Mouse (Mus musculus): Measurements from ENCODE around the gene Srsf4. TPM values are rescaled to one million over a fixed set of nuclear protein-coding genes. Genes with fewer than 3 reads are reported as not detected.

Gene Srsf4
- 67.9 and 71.5 TPM in 2 replicates for polyA plus RNA-seq (2012; rRNA removed)

DNA sequence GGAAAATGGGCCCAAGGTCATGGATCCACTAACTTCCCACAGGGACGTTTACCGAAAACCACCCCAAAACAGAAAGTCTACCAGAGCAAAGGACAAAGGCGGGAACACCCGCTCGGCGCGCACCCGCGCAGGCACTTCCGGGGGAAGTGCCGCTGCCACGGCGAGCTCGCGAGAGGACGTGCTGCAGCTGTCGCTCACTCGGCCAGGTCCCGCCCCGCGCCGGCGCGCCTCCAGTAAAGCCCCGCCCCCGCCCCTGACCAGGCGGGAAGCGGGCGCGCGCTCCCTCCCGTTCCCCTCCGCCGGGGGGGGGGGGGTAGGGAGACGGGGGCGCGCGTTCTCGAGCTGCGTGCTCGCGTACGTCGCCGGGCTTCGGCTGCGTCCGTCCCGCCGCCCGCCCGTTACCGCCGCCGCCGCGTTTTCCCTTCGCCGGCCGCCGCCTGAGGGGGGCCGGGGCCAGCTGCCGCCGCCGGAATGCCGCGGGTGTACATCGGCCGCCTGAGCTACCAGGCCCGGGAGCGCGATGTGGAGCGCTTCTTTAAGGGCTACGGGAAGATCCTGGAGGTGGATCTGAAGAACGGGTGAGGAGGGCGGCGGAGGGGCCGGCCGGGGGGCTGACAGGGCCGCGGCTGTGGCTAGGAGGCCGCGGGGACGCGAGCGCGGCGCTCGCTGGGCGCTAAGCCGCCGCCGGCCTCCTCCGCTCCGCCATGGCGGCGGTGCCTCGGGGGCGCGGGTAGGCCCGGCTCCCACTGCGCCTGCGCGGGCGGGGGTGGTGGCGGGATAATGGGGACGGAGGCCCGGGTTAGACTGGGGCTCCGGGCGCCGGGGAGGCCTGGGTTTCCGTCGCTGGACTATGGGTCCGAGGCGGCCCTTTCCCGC, at the start of gene Srsf4:
Srsf4 (plus strand) TSS at position 325 of the 876 bp plus-strand sequence.
- Histone ChIP-seq H3K4me3 (ENCODE audit: insufficient read depth, low read length) (peak within 1 kb of the TSS; percentile 65), H3K4me1 (ENCODE audit: control insufficient read depth, insufficient read depth, low read length) (peaks cover 4% of the 10 kb centered on the region; the same call in 1 of the 2 replicates), H3K27ac (ENCODE audit: insufficient read depth, low read length) (peak within 1 kb of the TSS; percentile 100)
- TF ChIP-seq POLR2A (IDR thresholded peaks at IDR 0.05; ENCODE audit: extremely low read depth, insufficient read depth, low read length) (peak; percentile 95), CTCF (IDR thresholded peaks at IDR 0.05; ENCODE audit: extremely low read depth, insufficient read depth, low read length) (no peak)

DNA sequence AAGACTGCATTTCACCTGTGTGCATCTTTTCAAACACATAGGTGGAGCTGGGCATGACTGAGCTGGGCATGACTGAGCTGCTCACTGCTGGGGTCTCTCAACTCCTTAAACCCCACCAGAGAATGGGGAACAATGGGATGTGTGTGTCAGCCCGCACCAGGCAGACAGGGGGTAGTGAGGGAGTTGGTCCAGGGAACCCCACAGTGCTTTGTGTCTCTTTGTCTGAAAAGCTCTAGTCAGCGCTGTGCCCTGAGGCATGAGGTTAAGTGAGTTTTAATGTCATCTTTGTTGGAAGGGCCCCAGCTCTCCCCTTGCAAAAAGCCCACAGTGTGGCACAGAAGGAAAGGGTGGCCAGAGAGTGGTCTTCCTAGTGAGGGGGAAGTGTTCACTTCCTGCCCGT, 48.5 kb upstream of the Srsf4 start:
- Histone ChIP-seq H3K27ac (ENCODE audit: insufficient read depth, low read length) (no peak overlapping the region), H3K4me1 (ENCODE audit: control insufficient read depth, insufficient read depth, low read length) (peaks cover 3% of the 10 kb centered on the region), H3K4me3 (ENCODE audit: insufficient read depth, low read length) (no peak overlapping the region)
- TF ChIP-seq CTCF (IDR thresholded peaks at IDR 0.05; ENCODE audit: extremely low read depth, insufficient read depth, low read length) (no peak), POLR2A (IDR thresholded peaks at IDR 0.05; ENCODE audit: extremely low read depth, insufficient read depth, low read length) (no peak)

DNA sequence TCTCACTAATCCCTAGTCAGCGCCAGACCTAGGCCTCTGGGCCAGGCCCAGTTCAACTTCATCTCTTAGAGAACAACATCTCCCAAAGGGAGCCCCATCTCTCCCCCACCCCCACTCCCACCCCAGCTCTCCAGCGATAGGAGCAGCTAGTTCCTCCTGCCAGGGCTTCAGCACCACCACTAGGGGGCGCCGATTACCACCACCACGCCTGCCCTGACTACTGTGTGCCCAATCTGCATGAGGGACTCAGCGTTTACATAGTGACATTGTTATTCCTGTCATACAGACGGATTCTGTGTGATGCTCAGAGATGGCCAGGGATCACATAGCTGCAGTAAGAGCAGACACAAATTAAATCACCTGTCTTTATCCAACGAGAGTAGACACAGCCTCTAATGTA, 47.6 kb upstream of the Srsf4 start:
- no peak overlapping the region for H3K27ac ChIP-seq (ENCODE audit: insufficient read depth, low read length)
- H3K4me3 ChIP-seq (ENCODE audit: insufficient read depth, low read length) = no peak overlapping the region
- TF ChIP-seq CTCF (IDR thresholded peaks at IDR 0.05; ENCODE audit: extremely low read depth, insufficient read depth, low read length) (peak; percentile 56), POLR2A (IDR thresholded peaks at IDR 0.05; ENCODE audit: extremely low read depth, insufficient read depth, low read length) (no peak)
- H3K4me1 ChIP-seq (ENCODE audit: control insufficient read depth, insufficient read depth, low read length) = peaks cover 3% of the 10 kb centered on the region

DNA sequence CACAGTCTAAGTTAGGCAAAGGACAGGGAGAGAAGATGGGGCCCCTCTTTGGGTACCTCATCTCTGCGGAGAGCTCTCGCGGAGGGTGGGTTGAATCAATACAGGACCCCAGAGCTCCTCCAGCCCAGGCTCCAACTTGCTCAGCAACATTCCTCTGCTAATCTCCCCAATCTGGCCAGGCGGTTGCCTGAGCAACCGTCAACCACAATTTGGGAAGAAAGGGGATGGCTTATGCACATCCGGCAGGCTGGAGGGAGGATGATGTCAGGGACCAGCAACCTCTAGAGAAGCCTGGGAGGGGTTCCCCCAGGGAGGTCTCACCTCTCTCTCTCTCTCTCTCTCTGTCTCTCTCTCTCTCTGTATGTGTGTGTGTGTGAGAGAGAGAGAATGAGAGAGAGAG, 46.5 kb upstream of the Srsf4 start:
- TF ChIP-seq CTCF (IDR thresholded peaks at IDR 0.05; ENCODE audit: extremely low read depth, insufficient read depth, low read length) = no peak
- TF ChIP-seq POLR2A (IDR thresholded peaks at IDR 0.05; ENCODE audit: extremely low read depth, insufficient read depth, low read length) = no peak
- Histone ChIP-seq H3K4me1 (ENCODE audit: control insufficient read depth, insufficient read depth, low read length) (no peaks in the 10 kb centered on the region), H3K27ac (ENCODE audit: insufficient read depth, low read length) (no peak overlapping the region), H3K4me3 (ENCODE audit: insufficient read depth, low read length) (no peak overlapping the region)

DNA sequence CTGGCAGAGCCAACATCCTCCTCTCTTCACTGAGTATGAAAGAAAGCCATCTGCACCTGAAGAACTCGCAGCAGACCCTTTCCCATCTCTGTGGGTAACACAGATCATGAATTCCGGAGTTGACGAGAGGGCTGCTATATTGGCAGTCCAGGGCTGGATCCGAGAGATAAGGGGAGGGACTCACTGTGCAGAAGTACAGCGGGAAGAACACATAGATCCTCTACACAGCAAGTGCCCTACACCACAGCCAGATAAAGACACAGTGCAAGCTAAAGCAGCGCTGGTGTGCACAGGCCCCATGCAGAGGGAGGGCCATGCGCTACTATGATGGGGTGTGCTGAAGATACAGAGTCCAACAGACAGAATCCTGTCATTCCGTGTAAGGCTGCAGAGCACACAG, 44.3 kb upstream of the Srsf4 start:
- Histone ChIP-seq H3K4me3 (ENCODE audit: insufficient read depth, low read length) (no peak overlapping the region), H3K4me1 (ENCODE audit: control insufficient read depth, insufficient read depth, low read length) (no peaks in the 10 kb centered on the region), H3K27ac (ENCODE audit: insufficient read depth, low read length) (no peak overlapping the region)
- TF ChIP-seq POLR2A (IDR thresholded peaks at IDR 0.05; ENCODE audit: extremely low read depth, insufficient read depth, low read length) (no peak), CTCF (IDR thresholded peaks at IDR 0.05; ENCODE audit: extremely low read depth, insufficient read depth, low read length) (no peak)

GRCm38 (mm10) chr4:131831546-131832045, 41.8 kb upstream of the Srsf4 start:
- no peaks in the 10 kb centered on the region for H3K4me1 ChIP-seq (ENCODE audit: control insufficient read depth, insufficient read depth, low read length)
- H3K27ac ChIP-seq (ENCODE audit: insufficient read depth, low read length) = no peak overlapping the region
- no peak overlapping the region for H3K4me3 ChIP-seq (ENCODE audit: insufficient read depth, low read length)
- no peak for TF ChIP-seq CTCF (IDR thresholded peaks at IDR 0.05; ENCODE audit: extremely low read depth, insufficient read depth, low read length)

DNA sequence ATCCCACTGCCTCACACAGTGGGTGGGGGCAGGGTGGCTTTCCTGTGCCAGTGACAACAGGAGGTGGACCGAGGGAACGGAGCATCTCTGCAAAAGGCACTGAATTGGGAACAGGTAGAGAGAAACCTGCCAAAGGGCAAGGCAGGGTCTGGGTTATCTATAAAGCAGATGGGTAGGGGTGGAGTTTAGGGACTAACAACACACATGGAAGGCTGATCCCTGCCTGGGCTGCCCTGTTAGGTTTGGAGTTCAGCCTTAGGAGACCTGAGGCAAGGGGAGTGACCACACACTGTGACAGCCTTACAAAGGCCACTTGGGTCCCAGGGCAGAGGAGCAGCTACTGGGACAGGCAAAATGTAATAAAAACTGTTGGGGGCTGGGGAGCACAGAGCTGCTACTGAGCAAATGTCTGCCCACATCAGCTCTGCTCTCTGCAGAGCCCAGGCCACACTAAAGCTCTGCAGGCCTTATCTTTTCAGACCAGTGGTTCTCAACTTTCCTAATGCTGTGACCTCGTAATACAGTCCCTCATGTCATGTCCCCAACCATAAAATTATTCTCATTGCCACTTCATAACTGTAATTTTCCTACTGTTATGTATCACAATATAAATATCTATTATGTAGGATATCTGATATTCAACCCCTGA, 40.5 kb upstream of the Srsf4 start:
- H3K4me1 ChIP-seq (ENCODE audit: control insufficient read depth, insufficient read depth, low read length) = no peaks in the 10 kb centered on the region
- no peak overlapping the region for H3K27ac ChIP-seq (ENCODE audit: insufficient read depth, low read length)
- no peak overlapping the region for H3K4me3 ChIP-seq (ENCODE audit: insufficient read depth, low read length)
- TF ChIP-seq CTCF (IDR thresholded peaks at IDR 0.05; ENCODE audit: extremely low read depth, insufficient read depth, low read length) (no peak), POLR2A (IDR thresholded peaks at IDR 0.05; ENCODE audit: extremely low read depth, insufficient read depth, low read length) (no peak)

DNA sequence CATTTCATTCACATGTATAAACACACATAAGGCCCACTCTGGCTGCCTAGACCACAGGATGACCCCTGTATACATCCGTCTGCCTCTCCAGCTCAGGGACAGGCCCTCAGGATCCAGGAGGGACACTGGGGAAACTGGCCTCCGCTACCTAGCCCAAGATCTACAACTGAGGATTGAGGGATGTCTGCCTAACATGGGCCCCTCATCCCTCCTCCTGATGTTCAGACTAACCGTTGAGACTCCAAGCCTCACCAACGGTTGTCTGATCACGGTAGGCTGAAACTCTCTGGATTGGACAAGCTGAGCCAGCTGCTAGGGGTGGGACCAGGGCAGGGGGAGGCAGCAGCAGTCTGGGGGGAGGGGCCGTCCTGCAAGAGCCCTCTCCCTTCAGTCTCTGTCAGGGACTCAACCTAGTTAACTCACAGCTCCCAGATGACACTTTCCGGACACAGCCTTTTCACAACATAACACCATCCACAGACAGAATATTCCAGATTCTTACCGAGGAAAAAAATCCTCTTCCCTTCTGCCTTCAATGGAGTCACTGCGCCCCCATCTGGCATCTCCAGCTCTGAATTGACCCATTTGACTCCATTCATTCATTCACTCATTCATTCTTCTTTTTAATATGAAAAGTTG, 39.3 kb upstream of the Srsf4 start:
- TF ChIP-seq POLR2A (IDR thresholded peaks at IDR 0.05; ENCODE audit: extremely low read depth, insufficient read depth, low read length) (no peak), CTCF (IDR thresholded peaks at IDR 0.05; ENCODE audit: extremely low read depth, insufficient read depth, low read length) (peak; percentile 68)
- Histone ChIP-seq H3K27ac (ENCODE audit: insufficient read depth, low read length) (no peak overlapping the region), H3K4me3 (ENCODE audit: insufficient read depth, low read length) (no peak overlapping the region), H3K4me1 (ENCODE audit: control insufficient read depth, insufficient read depth, low read length) (no peaks in the 10 kb centered on the region)

GRCm38 (mm10) chr4:131836351-131836881, 37.0 kb upstream of the Srsf4 start:
- Histone ChIP-seq H3K4me3 (ENCODE audit: insufficient read depth, low read length) (peak overlapping the region; percentile 50), H3K27ac (ENCODE audit: insufficient read depth, low read length) (no peak overlapping the region), H3K4me1 (ENCODE audit: control insufficient read depth, insufficient read depth, low read length) (no peaks in the 10 kb centered on the region)
- TF ChIP-seq POLR2A (IDR thresholded peaks at IDR 0.05; ENCODE audit: extremely low read depth, insufficient read depth, low read length) (no peak), CTCF (IDR thresholded peaks at IDR 0.05; ENCODE audit: extremely low read depth, insufficient read depth, low read length) (no peak)
